Mouse (Mus musculus) embryo, embryonic 9.5 days (tissue): ENCODE measurements around the gene Bach2.

Experiments used
- DNase-seq: peaks from one replicate; pipeline ENCODE4 v3.0.0-alpha.2; 2017; ENCODE audit errors: extremely low spot score

Gene Bach2

GRCm38 (mm10) chr4:32357996-32358600 lies 119.5 kb downstream of the Bach2 start:
- DNase-seq = no peak

GRCm38 (mm10) chr4:32358602-32359464 lies 120.2 kb downstream of the Bach2 start:
- DNase-seq = no peak

DNA sequence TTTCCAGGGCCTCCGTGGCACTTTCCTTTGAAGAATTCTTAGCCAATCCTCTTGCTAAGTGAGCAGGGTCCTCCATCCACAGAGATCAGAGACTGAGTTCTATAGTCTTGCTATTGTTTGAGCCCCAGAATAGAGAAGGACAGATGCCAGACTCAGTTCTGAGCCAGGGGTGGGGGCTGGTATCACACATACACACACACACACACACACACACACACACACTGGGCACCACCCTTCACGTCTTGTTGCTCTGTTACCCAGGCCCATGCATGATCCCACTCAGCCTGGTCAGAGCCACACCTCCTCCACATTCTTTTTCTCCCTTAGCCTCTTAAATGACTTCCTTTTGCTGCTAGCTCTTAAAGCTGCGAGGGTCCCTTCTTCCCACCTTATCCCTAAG lies 121.0 kb downstream of the Bach2 start:
- no peak for DNase-seq

DNA sequence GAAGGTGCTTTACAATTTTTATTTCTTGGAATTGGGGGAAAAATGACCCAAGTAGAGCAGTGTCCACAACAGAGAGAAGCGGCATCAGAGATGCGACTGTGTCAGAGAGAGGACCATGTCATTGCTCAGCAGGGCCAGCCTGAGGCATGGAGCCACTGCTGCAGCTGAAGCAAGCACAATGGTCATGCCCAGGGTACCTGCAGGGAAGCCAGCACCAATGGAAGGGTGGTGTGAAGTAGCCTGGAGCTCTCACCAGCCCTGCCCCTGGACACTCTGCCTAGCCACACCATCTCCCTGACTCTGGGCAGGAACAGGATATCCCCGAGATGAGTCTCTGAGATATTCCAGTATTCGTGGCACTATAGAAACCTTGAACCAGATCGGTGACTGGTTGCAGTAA lies 121.9 kb downstream of the Bach2 start:
- DNase-seq = no peak

DNA sequence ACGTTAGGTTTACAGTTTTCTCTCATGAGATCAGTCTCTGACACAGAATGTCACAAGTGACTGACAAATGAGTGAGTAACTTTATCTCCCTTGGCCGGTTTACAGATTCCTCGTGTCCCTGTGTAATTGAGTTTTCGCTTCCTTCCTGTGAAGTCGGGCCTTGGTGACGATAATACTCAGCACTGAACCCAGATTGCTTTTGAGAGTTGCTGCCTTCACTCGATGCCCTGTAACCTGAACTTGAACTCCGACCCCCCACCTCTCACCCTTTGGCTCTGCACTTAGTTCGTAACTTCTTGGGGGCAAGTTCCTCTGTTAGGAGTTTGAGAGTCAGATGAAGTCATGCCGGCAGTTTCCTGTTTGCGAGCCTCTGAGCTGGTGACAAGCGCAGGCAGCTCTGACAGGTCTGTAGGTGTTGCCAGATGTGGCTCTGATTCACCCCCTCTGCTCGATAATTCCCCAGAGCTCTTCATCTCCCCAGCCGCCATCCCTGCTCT lies 124.9 kb downstream of the Bach2 start:
- no peak for DNase-seq

DNA sequence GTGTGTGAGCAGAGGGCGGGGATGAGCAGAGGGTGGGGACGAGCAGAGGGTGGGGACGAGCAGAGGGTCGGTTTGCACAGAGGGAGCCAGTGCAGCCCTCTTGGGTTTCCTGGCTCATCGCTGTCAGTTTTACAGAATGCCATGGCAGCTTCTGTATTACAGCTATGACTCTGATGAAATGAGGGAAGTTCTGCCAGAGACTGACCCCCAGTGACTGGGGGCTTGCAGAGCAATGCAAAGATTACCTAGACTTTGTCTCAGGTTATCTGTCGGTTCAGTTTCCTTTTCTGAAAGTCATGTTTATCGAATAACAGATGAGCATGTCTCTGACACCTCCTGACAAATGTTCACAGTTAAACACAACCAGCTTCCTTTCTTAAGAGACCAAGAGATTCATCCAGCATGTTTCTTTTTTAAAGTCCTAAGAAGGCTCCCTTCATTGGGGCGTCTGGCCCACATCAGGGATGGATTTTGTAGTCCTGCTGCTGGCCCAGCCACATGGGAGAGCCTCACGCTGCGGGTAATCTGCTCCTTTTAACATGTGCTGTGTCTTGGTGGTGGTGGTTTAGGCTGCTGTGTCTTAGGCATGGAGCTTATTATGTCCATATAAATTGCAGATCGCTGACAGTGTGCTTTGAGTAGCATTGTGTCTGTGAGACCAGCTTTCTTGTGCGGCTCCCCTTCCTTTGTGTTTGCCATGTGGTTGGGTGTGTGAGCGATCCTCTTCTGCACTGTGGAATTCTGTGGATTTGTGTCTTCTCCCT lies 126.7 kb downstream of the Bach2 start:
- DNase-seq = no peak

GRCm38 (mm10) chr4:32366176-32366575 lies 127.6 kb downstream of the Bach2 start:
- no peak for DNase-seq

- no peak for DNase-seq
Observed at GRCm38 (mm10) chr4:32368345-32368744, 129.7 kb downstream of the Bach2 start.

GRCm38 (mm10) chr4:32373085-32373484 lies 134.5 kb downstream of the Bach2 start:
- DNase-seq = no peak

GRCm38 (mm10) chr4:32373527-32373926 lies 134.9 kb downstream of the Bach2 start:
- no peak for DNase-seq

DNA sequence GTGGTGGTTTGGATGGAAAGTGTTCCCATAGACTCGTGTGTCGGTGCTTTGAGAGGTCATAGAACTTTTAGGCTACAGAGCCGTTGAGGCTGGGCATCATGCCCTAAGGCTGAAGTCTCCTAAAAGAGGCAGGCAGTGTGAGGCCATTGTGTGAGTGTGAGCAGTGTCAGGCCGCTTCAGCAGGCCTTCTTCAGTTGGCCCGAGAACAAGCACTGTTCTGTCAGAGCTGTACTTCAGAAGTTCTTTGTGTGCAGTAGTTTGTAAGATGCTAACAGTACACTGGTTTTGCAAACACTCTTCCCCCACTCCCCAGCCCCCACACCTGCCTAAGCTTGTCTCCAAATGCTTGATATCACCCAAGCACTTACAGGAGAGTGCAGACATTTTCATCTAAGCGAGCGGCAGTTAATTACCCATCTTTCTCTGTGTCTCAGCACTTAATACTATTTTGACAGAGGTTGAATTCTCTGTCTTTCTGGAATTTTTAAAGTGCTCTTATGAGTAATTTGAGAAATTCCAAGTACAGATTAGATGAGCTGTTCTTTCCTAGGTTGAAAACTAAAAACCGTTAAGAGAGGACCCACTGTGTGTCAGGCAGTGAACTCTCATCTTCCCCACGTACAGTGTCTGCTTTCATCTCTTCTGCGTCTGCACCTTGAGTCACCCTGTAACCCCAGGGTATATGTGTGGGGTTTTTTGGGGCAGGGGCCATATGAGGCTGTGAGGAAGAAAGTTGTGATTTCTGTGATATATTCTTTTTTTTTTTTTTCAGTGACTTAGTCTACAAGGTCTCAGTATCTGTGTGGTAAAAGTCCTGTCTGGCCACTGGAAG lies 136.4 kb downstream of the Bach2 start:
- DNase-seq = no peak

GRCm38 (mm10) chr4:32375721-32376526 lies 137.3 kb downstream of the Bach2 start:
- no peak for DNase-seq

GRCm38 (mm10) chr4:32376527-32376948 lies 137.9 kb downstream of the Bach2 start:
- DNase-seq = no peak

DNA sequence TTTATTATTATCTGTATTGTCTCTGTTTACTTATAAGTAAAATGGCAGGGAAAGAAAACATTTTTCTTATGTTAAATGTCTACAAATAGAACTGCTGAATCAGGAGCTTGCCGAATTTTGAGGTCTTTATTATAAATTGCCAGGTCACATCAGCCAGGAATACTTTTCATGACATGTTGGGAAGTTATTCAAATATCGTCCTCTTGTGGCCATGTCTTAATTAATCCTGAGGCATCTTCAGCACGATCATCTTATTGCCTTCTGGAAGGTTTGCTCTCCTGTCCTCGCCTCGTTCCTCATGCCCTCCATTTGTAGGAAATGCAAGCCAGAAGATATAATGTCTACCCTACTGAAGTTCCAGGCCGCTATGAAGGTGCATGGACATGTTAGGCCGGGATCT lies 140.5 kb downstream of the Bach2 start:
- no peak for DNase-seq

DNA sequence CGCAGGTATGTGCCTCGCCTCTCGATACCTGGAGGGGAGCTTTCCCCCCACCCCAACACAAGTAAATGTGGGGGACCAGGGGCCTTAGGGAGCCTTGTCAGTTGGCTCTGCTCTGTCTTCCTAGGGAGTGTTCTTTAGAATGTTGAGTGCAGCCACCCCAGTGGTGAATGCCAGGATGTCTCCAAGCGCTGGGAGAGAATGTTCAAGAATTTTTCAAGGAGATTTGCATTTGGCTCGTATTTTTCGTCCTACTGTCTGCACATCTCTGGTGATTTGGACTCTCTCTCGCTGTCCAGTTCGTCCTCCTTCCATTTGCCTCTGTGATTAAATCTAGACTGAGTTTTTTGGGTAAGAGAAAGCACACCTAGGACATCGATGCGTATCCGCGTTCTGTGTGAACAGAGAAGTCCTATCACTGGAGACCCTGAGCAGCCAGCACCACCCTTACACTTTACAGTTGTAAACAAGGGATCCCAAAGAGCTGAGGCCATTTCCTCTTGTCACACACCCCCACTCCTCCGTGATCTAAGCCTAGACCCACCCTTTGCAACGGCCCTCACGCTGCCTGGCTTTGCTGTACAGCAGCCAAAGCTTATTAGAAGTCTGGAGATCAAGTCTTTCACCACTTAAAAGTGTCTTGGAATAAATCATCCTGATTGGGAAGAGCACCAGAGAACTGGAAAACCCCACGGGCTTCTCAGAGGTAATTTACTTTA lies 143.2 kb downstream of the Bach2 start:
- DNase-seq = no peak

DNA sequence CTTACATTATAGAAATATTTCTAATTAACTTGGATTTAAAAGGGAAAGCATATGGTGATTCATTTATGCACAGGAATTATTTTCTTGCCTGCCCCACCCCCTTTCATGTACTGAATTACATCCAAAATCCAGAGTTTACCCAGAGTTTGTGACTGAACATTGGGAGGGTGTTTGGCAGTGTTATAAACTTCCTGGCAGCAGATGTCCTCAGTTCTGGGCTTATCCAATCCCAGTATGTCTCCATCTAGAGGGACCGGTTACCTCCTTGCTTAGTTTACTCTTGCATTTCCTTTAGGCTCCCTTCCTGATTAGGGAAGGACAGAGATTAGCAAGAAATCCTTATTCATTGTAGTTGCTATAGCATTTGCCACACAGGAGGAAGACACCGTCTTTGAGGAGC lies 146.5 kb downstream of the Bach2 start:
- DNase-seq = no peak

- DNase-seq = no peak
Observed at GRCm38 (mm10) chr4:32385623-32386022, 147.0 kb downstream of the Bach2 start.

DNA sequence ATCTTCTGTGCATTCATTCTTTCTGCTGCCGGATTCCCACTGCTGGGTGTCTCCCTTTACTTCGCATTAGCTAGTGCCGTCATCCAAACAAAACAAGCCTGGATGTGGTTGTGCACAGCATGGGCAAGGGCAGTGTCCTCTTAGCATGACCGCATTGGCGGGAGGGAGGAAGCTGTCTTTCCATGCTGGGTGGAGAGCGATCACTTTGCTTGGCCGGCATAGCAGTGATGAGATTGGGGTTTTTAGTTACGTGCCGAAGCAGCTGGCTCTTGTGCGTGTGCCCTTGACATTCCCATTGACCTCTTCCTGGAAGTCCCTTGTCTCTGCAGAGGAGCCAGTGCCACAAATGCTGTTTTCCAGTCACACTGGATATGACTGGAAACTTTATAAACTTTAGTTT lies 147.7 kb downstream of the Bach2 start:
- no peak for DNase-seq

GRCm38 (mm10) chr4:32386931-32387330 lies 148.3 kb downstream of the Bach2 start:
- no peak for DNase-seq
